Mouse (Mus musculus): ENCODE measurements at regions not wholly inside any gene's neighbourhood (a gene's known extent, or its start where the extent isn't known, plus 50 kb on each side); places are given as distances from the start of the nearest gene placed in this dataset.

DNA sequence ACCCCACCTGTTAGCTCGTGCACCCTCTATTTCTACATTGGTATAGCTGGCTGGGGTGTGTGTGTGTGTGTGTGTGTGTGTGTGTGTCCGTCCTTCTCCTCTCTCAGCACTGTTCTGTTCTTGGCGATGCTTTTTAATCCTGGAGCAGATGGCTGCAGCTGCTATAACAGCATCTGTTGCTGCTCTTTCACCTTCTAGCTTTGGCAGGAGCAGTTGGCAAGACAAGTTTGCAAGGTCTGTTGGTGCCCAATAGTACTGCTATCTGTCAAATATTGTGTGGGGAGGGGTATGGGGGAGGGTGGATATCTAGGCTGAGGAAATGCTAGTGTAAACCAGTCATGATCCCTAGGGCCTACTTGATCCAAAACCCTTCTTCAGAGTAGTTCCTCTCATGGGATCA, 120.9 kb upstream of the AI593442 start:
- Histone ChIP-seq H3K27me3 (replicated peaks; ENCODE audit: insufficient read depth, low read length) (no peaks in the 10 kb centered on the region), H3K9me3 (ENCODE audit: low read length) (no peaks in the 10 kb centered on the region), H3K27ac (ENCODE audit: low read length) (no peak overlapping the region), H3K36me3 (ENCODE audit: insufficient read depth, low read length) (no peaks in the 10 kb centered on the region), H3K4me2 (replicated peaks; ENCODE audit: low read depth, low read length) (no peak overlapping the region), H3K4me1 (ENCODE audit: insufficient read depth, low read depth, low read length) (no peaks in the 10 kb centered on the region), H3K4me3 (ENCODE audit: low read depth, low read length) (no peak overlapping the region), H3K9ac (replicated peaks; ENCODE audit: low read depth) (no peak overlapping the region)
- ATAC-seq: peak; percentile 57
- DNase-seq (ENCODE audit: low spot score): peak; percentile 5
- TF ChIP-seq EP300 (IDR thresholded peaks at IDR 0.05) (no peak), CTCF (IDR thresholded peaks at IDR 0.05) (no peak)
- WGBS: 58% methylated on average over 3 of the region's 3 CpGs

DNA sequence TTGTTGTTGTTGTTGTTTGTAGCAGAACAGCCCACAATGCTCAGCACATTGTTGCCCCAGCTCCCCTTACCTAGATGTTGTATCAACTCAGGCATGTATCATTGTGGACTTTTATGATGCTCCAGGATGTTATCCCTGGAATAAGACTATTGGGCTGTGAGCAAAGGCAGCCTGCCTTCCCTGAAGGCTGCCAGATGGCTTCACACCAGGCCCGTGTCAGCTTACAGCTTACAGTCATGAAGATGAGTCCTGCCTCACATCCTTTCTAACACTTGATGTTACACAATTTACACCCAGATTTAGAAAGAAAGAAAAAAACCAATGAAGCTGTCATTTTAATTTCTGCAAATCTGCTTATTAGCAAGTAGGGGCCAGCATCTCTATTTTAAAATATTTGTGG, 113.0 kb upstream of the AI593442 start:
- Histone ChIP-seq H3K27ac (ENCODE audit: low read length) (no peak overlapping the region), H3K27me3 (replicated peaks; ENCODE audit: insufficient read depth, low read length) (no peaks in the 10 kb centered on the region), H3K4me2 (replicated peaks; ENCODE audit: low read depth, low read length) (no peak overlapping the region), H3K9ac (replicated peaks; ENCODE audit: low read depth) (no peak overlapping the region), H3K4me3 (ENCODE audit: low read depth, low read length) (no peak overlapping the region), H3K9me3 (ENCODE audit: low read length) (no peaks in the 10 kb centered on the region), H3K4me1 (ENCODE audit: insufficient read depth, low read depth, low read length) (no peaks in the 10 kb centered on the region), H3K36me3 (ENCODE audit: insufficient read depth, low read length) (no peaks in the 10 kb centered on the region)
- no peak for TF ChIP-seq CTCF (IDR thresholded peaks at IDR 0.05)
- no peak for TF ChIP-seq EP300 (IDR thresholded peaks at IDR 0.05)
- ATAC-seq (no peak), DNase-seq (ENCODE audit: low spot score) (no peak)
- 48% methylated on average over 1 of the region's 1 CpGs for WGBS

DNA sequence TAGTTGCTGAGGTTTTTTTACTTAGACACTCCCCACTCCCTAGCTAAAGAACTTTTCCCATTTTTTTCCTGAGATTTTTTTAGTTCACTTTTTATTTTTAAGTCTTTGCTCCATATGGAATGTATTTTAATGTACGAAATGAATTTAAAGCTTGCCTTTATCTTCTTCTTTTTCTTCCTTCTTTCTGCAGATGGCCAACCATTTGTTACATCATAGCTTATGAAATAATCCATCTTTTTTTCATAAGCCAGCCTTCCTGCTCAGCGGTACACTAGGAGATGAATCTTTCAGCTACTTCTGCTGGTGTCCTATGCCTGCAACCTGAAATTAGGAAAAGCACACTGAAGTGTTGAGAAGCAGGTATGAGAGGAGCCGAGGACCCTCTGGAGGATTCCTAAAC, 102.9 kb upstream of the AI593442 start:
- Histone ChIP-seq H3K9ac (replicated peaks; ENCODE audit: low read depth) (no peak overlapping the region), H3K4me1 (ENCODE audit: insufficient read depth, low read depth, low read length) (no peaks in the 10 kb centered on the region), H3K9me3 (ENCODE audit: low read length) (no peaks in the 10 kb centered on the region), H3K4me2 (replicated peaks; ENCODE audit: low read depth, low read length) (no peak overlapping the region), H3K27me3 (replicated peaks; ENCODE audit: insufficient read depth, low read length) (no peaks in the 10 kb centered on the region), H3K36me3 (ENCODE audit: insufficient read depth, low read length) (no peaks in the 10 kb centered on the region), H3K4me3 (ENCODE audit: low read depth, low read length) (no peak overlapping the region), H3K27ac (ENCODE audit: low read length) (no peak overlapping the region)
- DNase-seq (ENCODE audit: low spot score) (no peak), ATAC-seq (no peak)
- WGBS: 82% methylated on average over 3 of the region's 3 CpGs
- no peak for TF ChIP-seq CTCF (IDR thresholded peaks at IDR 0.05)
- no peak for TF ChIP-seq EP300 (IDR thresholded peaks at IDR 0.05)

DNA sequence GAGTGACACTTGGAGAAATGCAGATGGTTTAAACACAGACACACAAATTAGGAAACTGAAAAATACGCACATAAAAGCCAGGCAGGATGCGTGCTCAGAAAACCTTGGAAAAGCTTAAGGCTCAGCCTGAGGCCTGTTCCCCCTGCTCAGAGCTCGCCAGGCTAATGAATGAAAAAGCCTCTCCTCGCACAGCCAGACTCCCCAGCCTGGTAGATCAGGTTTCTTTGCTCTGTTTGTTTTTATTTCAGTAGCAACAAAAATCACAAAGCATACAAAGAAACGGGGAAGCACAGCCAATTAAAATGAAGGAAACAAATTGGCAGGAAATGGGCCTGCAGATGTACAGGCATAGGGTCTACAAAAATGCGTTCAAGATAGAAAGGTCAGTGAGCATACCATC, 97.0 kb upstream of the AI593442 start:
- Histone ChIP-seq H3K9me3 (ENCODE audit: low read length) (no peaks in the 10 kb centered on the region), H3K4me2 (replicated peaks; ENCODE audit: low read depth, low read length) (no peak overlapping the region), H3K27ac (ENCODE audit: low read length) (no peak overlapping the region), H3K4me1 (ENCODE audit: insufficient read depth, low read depth, low read length) (no peaks in the 10 kb centered on the region), H3K9ac (replicated peaks; ENCODE audit: low read depth) (no peak overlapping the region), H3K27me3 (replicated peaks; ENCODE audit: insufficient read depth, low read length) (no peaks in the 10 kb centered on the region), H3K4me3 (ENCODE audit: low read depth, low read length) (no peak overlapping the region), H3K36me3 (ENCODE audit: insufficient read depth, low read length) (no peaks in the 10 kb centered on the region)
- DNase-seq (ENCODE audit: low spot score) (no peak), ATAC-seq (no peak)
- TF ChIP-seq EP300 (IDR thresholded peaks at IDR 0.05) (no peak), CTCF (IDR thresholded peaks at IDR 0.05) (no peak)
- WGBS: 28% methylated on average over 6 of the region's 6 CpGs

DNA sequence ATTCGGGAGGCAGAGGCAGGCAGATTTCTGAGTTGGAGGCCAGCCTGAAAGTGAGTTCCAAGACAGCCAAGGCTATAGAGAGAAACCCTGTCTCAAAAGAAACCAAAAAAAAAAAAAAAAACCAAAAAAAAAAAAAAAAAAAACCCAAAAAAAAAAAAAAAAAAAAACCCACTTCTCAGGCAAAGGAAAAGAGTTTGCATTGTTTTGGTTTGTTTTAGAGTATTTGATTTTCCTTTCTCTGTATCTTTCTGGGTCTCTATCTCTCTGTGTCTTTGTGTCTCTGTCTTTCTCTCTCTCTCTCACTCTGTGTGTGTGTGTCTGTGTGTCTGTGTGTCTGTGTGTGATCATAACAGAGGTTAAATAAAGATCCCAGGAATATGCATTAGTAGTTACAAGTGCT, 95.7 kb upstream of the AI593442 start:
- ATAC-seq (no peak), DNase-seq (ENCODE audit: low spot score) (no peak)
- no peaks in the 10 kb centered on the region for H3K9me3 ChIP-seq (ENCODE audit: low read length)
- no peak overlapping the region for H3K27ac ChIP-seq (ENCODE audit: low read length)
- TF ChIP-seq EP300 (IDR thresholded peaks at IDR 0.05) (no peak), CTCF (IDR thresholded peaks at IDR 0.05) (no peak)
- H3K4me2 ChIP-seq (replicated peaks; ENCODE audit: low read depth, low read length): no peak overlapping the region
- no peak overlapping the region for H3K4me3 ChIP-seq (ENCODE audit: low read depth, low read length)
- 93% methylated on average over 1 of the region's 1 CpGs for WGBS
- no peaks in the 10 kb centered on the region for H3K36me3 ChIP-seq (ENCODE audit: insufficient read depth, low read length)
- H3K9ac ChIP-seq (replicated peaks; ENCODE audit: low read depth): no peak overlapping the region
- H3K27me3 ChIP-seq (replicated peaks; ENCODE audit: insufficient read depth, low read length): no peaks in the 10 kb centered on the region
- no peaks in the 10 kb centered on the region for H3K4me1 ChIP-seq (ENCODE audit: insufficient read depth, low read depth, low read length)

DNA sequence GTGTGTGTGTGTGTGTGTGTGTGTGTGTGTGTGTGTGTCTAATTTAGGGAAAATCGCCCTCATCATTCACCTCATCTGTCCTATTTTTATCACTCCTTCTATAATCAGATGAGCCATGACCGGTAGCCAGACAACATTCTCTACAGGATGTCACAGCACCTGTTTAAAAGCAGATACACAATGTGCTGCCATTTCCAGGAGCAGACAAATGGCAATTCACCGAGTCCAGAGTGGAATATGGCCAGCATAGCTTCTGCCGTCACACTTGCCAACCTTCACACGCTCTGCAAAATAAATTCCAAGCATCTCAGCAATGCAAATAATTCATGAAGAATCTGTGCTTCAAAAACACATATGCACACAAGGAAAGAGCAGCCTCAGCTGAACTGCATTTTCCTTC, 88.5 kb upstream of the AI593442 start:
- Histone ChIP-seq H3K9ac (replicated peaks; ENCODE audit: low read depth) (no peak overlapping the region), H3K9me3 (ENCODE audit: low read length) (no peaks in the 10 kb centered on the region), H3K27ac (ENCODE audit: low read length) (no peak overlapping the region), H3K4me2 (replicated peaks; ENCODE audit: low read depth, low read length) (no peak overlapping the region), H3K27me3 (replicated peaks; ENCODE audit: insufficient read depth, low read length) (no peaks in the 10 kb centered on the region), H3K4me3 (ENCODE audit: low read depth, low read length) (no peak overlapping the region), H3K36me3 (ENCODE audit: insufficient read depth, low read length) (no peaks in the 10 kb centered on the region), H3K4me1 (ENCODE audit: insufficient read depth, low read depth, low read length) (no peaks in the 10 kb centered on the region)
- WGBS: 54% methylated on average over 5 of the region's 5 CpGs
- TF ChIP-seq CTCF (IDR thresholded peaks at IDR 0.05): no peak
- no peak for TF ChIP-seq EP300 (IDR thresholded peaks at IDR 0.05)
- ATAC-seq: no peak
- DNase-seq (ENCODE audit: low spot score): peak; percentile 5

DNA sequence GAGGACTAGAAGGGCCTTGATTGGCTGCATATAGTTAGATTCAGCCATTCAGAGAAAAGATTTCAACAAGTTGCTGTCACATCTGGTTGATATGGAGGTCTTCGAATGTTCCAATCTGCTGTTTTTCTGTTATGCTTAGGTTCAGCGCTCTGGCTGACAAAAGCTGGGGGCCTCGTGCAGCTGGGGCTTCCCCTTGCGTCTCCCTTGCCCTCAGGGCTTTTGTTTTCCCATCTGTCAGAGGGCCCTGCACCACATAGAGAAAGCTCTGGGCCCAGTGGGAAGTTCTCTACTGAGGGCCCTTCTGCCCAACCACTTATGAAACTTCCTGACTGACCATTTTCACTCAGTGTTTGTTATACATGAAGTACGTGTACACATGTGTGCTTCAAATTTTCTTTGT, 86.2 kb upstream of the AI593442 start:
- H3K4me2 ChIP-seq (replicated peaks; ENCODE audit: low read depth, low read length): no peak overlapping the region
- ATAC-seq (no peak), DNase-seq (ENCODE audit: low spot score) (no peak)
- no peak overlapping the region for H3K9ac ChIP-seq (replicated peaks; ENCODE audit: low read depth)
- no peaks in the 10 kb centered on the region for H3K4me1 ChIP-seq (ENCODE audit: insufficient read depth, low read depth, low read length)
- no peaks in the 10 kb centered on the region for H3K9me3 ChIP-seq (ENCODE audit: low read length)
- no peak for TF ChIP-seq CTCF (IDR thresholded peaks at IDR 0.05)
- H3K4me3 ChIP-seq (ENCODE audit: low read depth, low read length): no peak overlapping the region
- H3K36me3 ChIP-seq (ENCODE audit: insufficient read depth, low read length): no peaks in the 10 kb centered on the region
- 63% methylated on average over 5 of the region's 5 CpGs for WGBS
- no peak overlapping the region for H3K27ac ChIP-seq (ENCODE audit: low read length)
- H3K27me3 ChIP-seq (replicated peaks; ENCODE audit: insufficient read depth, low read length): no peaks in the 10 kb centered on the region
